Mouse (Mus musculus): ENCODE measurements at regions not wholly inside any gene's neighbourhood (a gene's known extent, or its start where the extent isn't known, plus 50 kb on each side); places are given as distances from the start of the nearest gene placed in this dataset.

DNA sequence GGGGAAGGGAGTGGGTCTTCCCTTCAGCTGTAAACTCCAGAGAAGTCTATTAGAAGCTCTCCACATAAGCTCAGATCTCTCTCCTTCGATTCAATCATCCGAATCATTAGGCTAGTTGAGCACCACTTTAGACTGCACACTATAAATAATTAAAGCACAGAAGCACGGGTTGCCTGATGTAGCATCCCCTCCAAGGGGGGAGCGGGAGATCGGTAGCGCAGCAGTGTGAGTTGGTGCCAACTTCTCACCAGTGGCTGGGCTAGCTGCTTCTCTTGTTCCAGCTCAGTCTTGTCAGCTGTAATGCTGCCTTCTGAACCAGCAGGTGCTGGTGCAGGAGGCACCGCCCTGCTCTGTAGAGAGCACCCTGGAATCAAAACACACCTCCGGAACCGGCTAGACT is 78.6 kb downstream of the A830031A19Rik start:
- no peak for DNase-seq (ENCODE audit: low spot score in 2 of 2)

GRCm38 (mm10) chr11:23994160-23994559 is 80.7 kb downstream of the A830031A19Rik start:
- no peak for DNase-seq (ENCODE audit: low spot score in 2 of 2)

GRCm38 (mm10) chr11:23987532-23988450 is 87.1 kb downstream of the A830031A19Rik start:
- no peak for DNase-seq (ENCODE audit: low spot score in 2 of 2)

GRCm38 (mm10) chr11:23985231-23985630 is 89.6 kb downstream of the A830031A19Rik start:
- DNase-seq (ENCODE audit: low spot score in 2 of 2) = no peak

DNA sequence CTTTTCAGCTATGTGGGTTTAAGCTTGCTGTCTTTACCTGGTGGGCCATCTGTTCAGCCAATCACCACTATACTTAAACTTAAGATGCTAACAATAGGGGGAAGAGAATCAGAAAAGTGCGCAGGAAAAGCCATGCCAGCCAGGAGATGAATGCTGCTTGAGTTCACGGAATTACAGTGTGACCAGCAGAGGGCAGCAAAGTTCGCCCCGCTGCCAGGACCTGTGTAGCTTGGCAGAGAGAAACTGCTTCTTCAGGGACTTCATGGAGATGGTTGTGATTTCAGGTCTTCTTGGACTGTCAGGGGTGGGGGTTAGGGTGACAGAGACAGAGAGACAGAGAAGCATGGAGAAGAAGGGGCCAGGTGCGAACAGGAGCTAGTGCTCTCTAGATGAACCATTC is 84.3 kb upstream of the Papolg start:
- peak; percentile 72 to 82 for DNase-seq (ENCODE audit: low spot score in 2 of 2)

GRCm38 (mm10) chr11:23978300-23978699 is 83.2 kb upstream of the Papolg start:
- DNase-seq (ENCODE audit: low spot score in 2 of 2) = no peak

DNA sequence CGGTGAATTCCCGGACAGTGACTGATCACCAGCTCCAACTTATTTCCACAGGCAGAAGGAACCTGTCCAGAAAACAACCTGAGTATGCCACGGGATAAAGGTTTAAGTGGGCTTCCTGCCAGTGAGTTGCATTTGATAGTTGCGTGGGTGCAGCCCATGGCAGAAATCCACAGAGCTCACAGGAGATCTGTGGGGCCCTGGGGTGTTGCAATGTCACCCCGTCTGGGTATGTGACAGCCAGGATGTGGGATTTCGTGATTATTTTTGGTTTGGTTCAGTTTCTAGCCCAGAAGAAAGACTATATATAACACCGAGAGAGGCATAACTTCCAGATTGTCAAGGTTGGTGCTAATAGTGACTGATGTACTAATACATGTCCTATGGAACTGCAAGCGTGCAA is 82.0 kb upstream of the Papolg start:
- DNase-seq (ENCODE audit: low spot score in 2 of 2) = no peak

- DNase-seq (ENCODE audit: low spot score in 2 of 2) = no peak
Observed at GRCm38 (mm10) chr11:23954323-23954722, 59.3 kb upstream of the Papolg start.

DNA sequence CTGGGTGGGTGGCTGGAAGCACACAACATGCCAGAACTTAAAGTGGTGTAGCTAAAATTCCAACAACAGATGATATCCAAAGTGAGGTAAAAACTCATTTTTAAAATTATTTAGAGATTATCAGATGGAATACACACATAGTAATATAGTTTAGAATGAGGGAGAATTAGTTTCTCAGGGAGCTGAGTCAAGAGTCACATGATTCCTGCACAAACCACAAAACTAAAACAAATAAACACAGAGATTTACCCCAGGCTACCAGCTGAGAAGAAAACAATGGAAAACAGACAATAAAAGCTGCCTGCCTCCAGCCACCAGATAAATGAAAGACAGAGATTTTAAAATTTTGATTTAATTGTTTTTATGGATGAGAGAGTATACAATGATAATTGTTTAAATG is 50.9 kb upstream of the Papolg start:
- DNase-seq (ENCODE audit: low spot score in 2 of 2) = no peak

All from frontal cortex, postnatal 14 days (tissue).